In genomic region chr19:47463636-47464303, GRCm38 (mm10) we compare ENCODE assay signal across 8 mouse cellular contexts. TPM values are rescaled to one million over a fixed set of nuclear protein-coding genes. Genes with fewer than 3 reads are reported as not detected.
A peak's percentile ranks its signal among the peaks of the same experiment; 100 is the strongest.
DNase-seq lines count a peak whose midpoint lies in the region; ATAC-seq and TF ChIP-seq lines count a peak whose summit lies in the region.

No protein-coding gene starts in this region.

- H3K4me3 ChIP-seq in embryonic fibroblast, embryonic 13.5 days (ENCODE audit: insufficient read depth, low read length), result peak overlapping the region; percentile 86
- H3K4me3 ChIP-seq in heart, embryonic 12.5 days, result peak overlapping the region; percentile 80
- H3K4me3 ChIP-seq in kidney, embryonic 16.5 days (ENCODE audit: low read length), result peak overlapping the region; percentile 76
- peak overlapping the region; percentile 71 to 77 for H3K4me3 ChIP-seq in liver, embryonic 14.5 days (ENCODE audit: insufficient read depth in 1 of 2, low read depth in 2 of 2, low read length in 2 of 2)
- H3K4me3 ChIP-seq in neural tube, embryonic 11.5 days (ENCODE audit: low read depth, low read length), result peak overlapping the region; percentile 56

- peak overlapping the region; percentile 87 for H3K9ac ChIP-seq in heart, embryonic 12.5 days
- H3K9ac ChIP-seq in kidney, embryonic 16.5 days (replicated peaks; ENCODE audit: low read length), result peak overlapping the region; percentile 88
- peak overlapping the region; percentile 68 for H3K9ac ChIP-seq in liver, embryonic 14.5 days (replicated peaks)
- H3K9ac ChIP-seq in neural tube, embryonic 11.5 days (ENCODE audit: low read length), result peak overlapping the region; percentile 63

- TF ChIP-seq CTCF in embryonic fibroblast, embryonic 13.5 days (IDR thresholded peaks at IDR 0.05; ENCODE audit: borderline replicate concordance, insufficient read depth, low read length), result peak; percentile 69
- peak; percentile 88 for TF ChIP-seq CTCF in liver, embryonic 14.5 days (IDR thresholded peaks at IDR 0.05; ENCODE audit: low read depth)

- WGBS in heart, embryonic 12.5 days, result under 1% methylated on average over 46 of the region's 46 CpGs
- 0% methylated on average over 41 of the region's 46 CpGs for WGBS in kidney, embryonic 16.5 days
- WGBS in liver, embryonic 14.5 days (ENCODE audit: insufficient replicate concordance), result under 1% methylated on average over 46 of the region's 46 CpGs
- under 1% methylated on average over 46 of the region's 46 CpGs for WGBS in neural tube, embryonic 11.5 days

- peak; percentile 82 for DNase-seq in CD4-positive helper T cell, adult 2 months (ENCODE audit: low read depth, low spot score)
- peak; percentile 85 for DNase-seq in adrenal gland, postnatal 25 days
- peak in 1 of 3 experiments; percentile 39 for DNase-seq in liver, embryonic 14.5 days (ENCODE audit: low read depth in 3 of 3, low spot score in 3 of 3)
- DNase-seq in neural tube, embryonic 11.5 days (ENCODE audit: low spot score), result peak; percentile 81
- peak; percentile 87 for DNase-seq in testis, postnatal 10 days (ENCODE audit: low spot score)

- no peak for TF ChIP-seq EP300 in liver, embryonic 14.5 days (IDR thresholded peaks at IDR 0.05; ENCODE audit: low read depth)

- peaks cover 8% of the 10 kb centered on the region; the same call in 1 of the 2 replicates for H3K36me3 ChIP-seq in heart, embryonic 12.5 days
- H3K36me3 ChIP-seq in kidney, embryonic 16.5 days (ENCODE audit: insufficient read depth, low read length), result no peaks in the 10 kb centered on the region
- no peaks in the 10 kb centered on the region for H3K36me3 ChIP-seq in liver, embryonic 14.5 days (replicated peaks; ENCODE audit: control insufficient read depth, insufficient read depth, low read depth)
- no peaks in the 10 kb centered on the region for H3K36me3 ChIP-seq in neural tube, embryonic 11.5 days (ENCODE audit: control insufficient read depth, insufficient read depth, low read length)

- no peak overlapping the region for H3K27ac ChIP-seq in embryonic fibroblast, embryonic 13.5 days (ENCODE audit: insufficient read depth, low read length)
- peak overlapping the region; percentile 93 for H3K27ac ChIP-seq in heart, embryonic 12.5 days (ENCODE audit: poor library complexity, severe bottlenecking)
- H3K27ac ChIP-seq in kidney, embryonic 16.5 days (ENCODE audit: low read length), result peak overlapping the region; percentile 90
- H3K27ac ChIP-seq in liver, embryonic 14.5 days, result no peak overlapping the region
- H3K27ac ChIP-seq in neural tube, embryonic 11.5 days (ENCODE audit: low read depth, low read length), result peak overlapping the region; percentile 87

- H3K27me3 ChIP-seq in heart, embryonic 12.5 days (replicated peaks), result no peaks in the 10 kb centered on the region
- H3K27me3 ChIP-seq in kidney, embryonic 16.5 days (ENCODE audit: insufficient read depth, low read length), result no peaks in the 10 kb centered on the region
- peaks cover 29% of the 10 kb centered on the region for H3K27me3 ChIP-seq in liver, embryonic 14.5 days (ENCODE audit: control insufficient read depth, insufficient read depth, low read length)
- H3K27me3 ChIP-seq in neural tube, embryonic 11.5 days (ENCODE audit: control insufficient read depth, insufficient read depth, low read length), result no peaks in the 10 kb centered on the region

- peak; percentile 63 for ATAC-seq in heart, embryonic 12.5 days (ENCODE audit: insufficient number of reproducible peaks, low FRiP score)
- peak; percentile 53; the same call in 1 of the 2 replicates for ATAC-seq in kidney, embryonic 16.5 days (ENCODE audit: low FRiP score, low TSS enrichment)
- ATAC-seq in liver, embryonic 14.5 days (ENCODE audit: insufficient read depth), result peak; percentile 71
- peak; percentile 63 for ATAC-seq in neural tube, embryonic 11.5 days (ENCODE audit: insufficient read depth, low FRiP score, low TSS enrichment)

- H3K4me1 ChIP-seq in embryonic fibroblast, embryonic 13.5 days (ENCODE audit: control insufficient read depth, insufficient read depth, low read length), result peaks cover 3% of the 10 kb centered on the region; the same call in 1 of the 2 replicates
- peaks cover 56% of the 10 kb centered on the region for H3K4me1 ChIP-seq in heart, embryonic 12.5 days (replicated peaks)
- peaks cover 42% of the 10 kb centered on the region for H3K4me1 ChIP-seq in kidney, embryonic 16.5 days (ENCODE audit: insufficient read depth, low read length)
- H3K4me1 ChIP-seq in liver, embryonic 14.5 days (replicated peaks; ENCODE audit: control insufficient read depth in 2 of 2, insufficient read depth in 2 of 2, low read length in 1 of 2), result peaks cover 9 to 31% of the 10 kb centered on the region in 2 experiments
- H3K4me1 ChIP-seq in neural tube, embryonic 11.5 days (ENCODE audit: control insufficient read depth, insufficient read depth, low read length), result 0 out of 2 replicates have a peak, but pooled peaks cover 4% of the 10 kb centered on the region

- H3K9me3 ChIP-seq in heart, embryonic 12.5 days (replicated peaks), result peaks cover 3% of the 10 kb centered on the region; the same call in 1 of the 2 replicates
- H3K9me3 ChIP-seq in kidney, embryonic 16.5 days (ENCODE audit: low read length), result no peaks in the 10 kb centered on the region
- no peaks in the 10 kb centered on the region; the same call in 1 of the 2 replicates for H3K9me3 ChIP-seq in liver, embryonic 14.5 days (ENCODE audit: control insufficient read depth, low read length)
- H3K9me3 ChIP-seq in neural tube, embryonic 11.5 days (ENCODE audit: control insufficient read depth, low read length), result no peaks in the 10 kb centered on the region

- no peak for TF ChIP-seq POLR2A in embryonic fibroblast, embryonic 13.5 days (IDR thresholded peaks at IDR 0.05; ENCODE audit: low read depth, low read length)

- H3K4me2 ChIP-seq in heart, embryonic 12.5 days, result peak overlapping the region; percentile 94
- peak overlapping the region; percentile 95 for H3K4me2 ChIP-seq in kidney, embryonic 16.5 days (replicated peaks; ENCODE audit: low read depth, low read length)
- peak overlapping the region; percentile 87 for H3K4me2 ChIP-seq in liver, embryonic 14.5 days (ENCODE audit: low read depth)
- peak overlapping the region; percentile 87 for H3K4me2 ChIP-seq in neural tube, embryonic 11.5 days (ENCODE audit: low read depth)

RNA-seq across cellular contexts. Expression of gene Sh3pxd2a, which starts 0.4 kb away (rescaled TPM):
- 36.2 and 41.6 TPM in 2 replicates for total RNA-seq in adrenal gland, postnatal 25 days (2021)
- 150 and 157 TPM in 2 replicates for polyA plus RNA-seq in embryonic fibroblast, embryonic 13.5 days (2011; ENCODE audit: insufficient read length, low read depth, missing spikeins)
- 6.2 TPM in 2 replicates for polyA plus RNA-seq in heart, embryonic 12.5 days (2016; fragmentation: Nextera tagmentation; extraction: Ambion mirVana)
- polyA plus RNA-seq in kidney, embryonic 16.5 days (2015; fragmentation: Nextera tagmentation; extraction: Ambion mirVana), result 5.0 and 5.5 TPM in 2 replicates
- 1.2 and 1.6 TPM in 2 replicates for polyA plus RNA-seq in liver, embryonic 14.5 days (2012; rRNA removed)
- polyA plus RNA-seq in liver, embryonic 14.5 days (2014; fragmentation: Nextera tagmentation; extraction: Ambion mirVana), result 0.50 and 0.67 TPM in 2 replicates
- polyA plus RNA-seq in neural tube, embryonic 11.5 days (2014; fragmentation: Nextera tagmentation; extraction: Ambion mirVana), result 4.7 and 5.7 TPM in 2 replicates

Comparison
In these comparisons a context has a peak if more than half of its experiments do, and no peak if none do; other contexts are left out.
1. H3K27ac ChIP-seq: peak in heart, embryonic 12.5 days (single experiment), kidney, embryonic 16.5 days (single experiment) and neural tube, embryonic 11.5 days (single experiment); none in embryonic fibroblast, embryonic 13.5 days (single experiment) and liver, embryonic 14.5 days (single experiment).
2. RNA of gene Sh3pxd2a, which starts 0.4 kb away (polyA plus RNA-seq): 150 to 157 TPM in embryonic fibroblast, embryonic 13.5 days; 6.2 TPM in heart, embryonic 12.5 days, 5.0 to 5.5 TPM in kidney, embryonic 16.5 days, 4.7 to 5.7 TPM in neural tube, embryonic 11.5 days and 0.50 to 1.6 TPM in liver, embryonic 14.5 days; every median in the first group is over 10 times any median in the second.
3. Peak in every context shown above with its lines, with median percentiles within 50 percentile points of each other: H3K4me3 ChIP-seq, ATAC-seq, H3K4me2 ChIP-seq and H3K9ac ChIP-seq.